Mouse (Mus musculus) heart, embryonic 10.5 days (tissue): ENCODE results near the gene Gimap9. TPM values are rescaled to one million over a fixed set of nuclear protein-coding genes. Genes with fewer than 3 reads are reported as not detected.
A peak's percentile ranks its signal among the peaks of the same experiment; 100 is the strongest.

ENCODE experiments used
- DNase-seq: peaks from one replicate; pipeline ENCODE4 v3.0.0-alpha.2; 2017; ENCODE audit warnings: low spot score
- H3K27ac ChIP-seq: fragments of 300-500 bp; sonication (generic); 2 replicates; pipeline ENCODE4 v1.5.1; 2016; ENCODE audit warnings: mild to moderate bottlenecking
- H3K27me3 ChIP-seq: fragments of 300-500 bp; sonication (generic); 2 replicates; pipeline ENCODE4 v1.6.1; 2016; ENCODE audit warnings: mild to moderate bottlenecking; ENCODE audit not compliant: poor library complexity, insufficient read depth, severe bottlenecking
- H3K36me3 ChIP-seq: fragments of 300-500 bp; sonication (generic); 2 replicates; pipeline ENCODE4 v1.6.1; 2016; ENCODE audit warnings: mild to moderate bottlenecking, moderate library complexity
- H3K4me1 ChIP-seq: fragments of 300-500 bp; sonication (generic); 2 replicates; pipeline ENCODE4 v1.6.1; 2016; ENCODE audit warnings: mild to moderate bottlenecking
- H3K4me3 ChIP-seq: fragments of 300-500 bp; sonication (generic); 2 replicates; pipeline ENCODE4 v1.5.1; 2016; ENCODE audit warnings: mild to moderate bottlenecking, moderate library complexity
- H3K9me3 ChIP-seq: fragments of 300-500 bp; sonication (generic); 2 replicates; pipeline ENCODE4 v1.6.1; 2016; ENCODE audit warnings: mild to moderate bottlenecking, moderate library complexity
- WGBS: fragments of 180-500 bp; shearing (Covaris S2); methylation state at CpG from one replicate; pipeline ENCODE4 v1.1.7; 2016; 5-methylcytosine and 5-hydroxymethylcytosine counted together
- polyA plus RNA-seq: library from polyadenylated mRNA; unstranded; fragments of >200 nt; fragmentation: Nextera tagmentation; extraction: Ambion mirVana; gene quantifications from 2 replicates; pipeline ENCODE4 v1.2.1, GENCODE M21; 2016

Gimap9 gene
- polyA plus RNA-seq, 1 experiment from 2014 or later: 8.7 TPM

DNA sequence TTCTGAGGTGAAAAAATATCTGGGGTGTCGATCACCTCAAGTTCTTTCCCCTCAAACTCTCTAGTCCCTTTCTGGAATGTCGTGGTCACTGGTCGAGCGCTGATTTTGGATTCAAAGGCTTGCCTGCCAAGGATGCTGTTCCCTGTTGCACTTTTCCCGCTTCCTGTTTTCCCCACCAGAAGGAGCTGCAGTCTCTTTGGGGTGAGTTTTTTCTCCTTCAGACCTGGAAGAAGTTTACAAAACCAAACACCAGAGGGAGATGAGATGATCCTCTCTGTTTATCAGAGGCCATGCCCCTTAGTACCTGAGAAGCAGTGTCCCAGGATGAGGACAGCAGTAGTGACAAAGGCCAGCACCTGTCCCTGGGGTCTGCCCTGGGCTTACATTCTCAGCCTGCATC, 26.7 kb downstream of the Gimap9 start:
- H3K36me3 ChIP-seq: no peaks in the 10 kb centered on the region
- no peak overlapping the region for H3K4me3 ChIP-seq
- peaks cover 4% of the 10 kb centered on the region; the same call in 1 of the 2 replicates for H3K4me1 ChIP-seq
- no peaks in the 10 kb centered on the region for H3K9me3 ChIP-seq
- DNase-seq: no peak
- no peak overlapping the region for H3K27ac ChIP-seq
- H3K27me3 ChIP-seq: no peaks in the 10 kb centered on the region
- 64% methylated on average over 5 of the region's 5 CpGs for WGBS

DNA sequence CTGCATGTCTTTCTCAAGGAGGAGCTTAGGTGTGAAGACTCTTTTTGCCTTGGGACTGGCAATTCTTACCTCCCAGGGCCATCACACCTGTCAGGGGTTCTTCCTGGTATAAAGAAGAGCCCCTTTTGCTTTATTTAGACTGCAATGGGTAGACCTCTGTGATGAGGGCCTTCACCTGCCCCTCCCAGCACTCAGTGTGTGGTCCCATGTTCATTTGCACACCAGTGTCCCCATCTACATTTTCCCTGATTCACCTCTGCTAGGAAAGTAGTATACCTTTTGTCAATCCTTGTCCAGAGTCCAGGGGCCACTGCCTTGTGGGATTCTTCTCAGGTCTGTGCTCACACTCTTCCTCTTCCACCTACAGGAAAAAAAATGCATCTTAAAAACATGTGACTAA, 28.2 kb downstream of the Gimap9 start:
- no peaks in the 10 kb centered on the region for H3K9me3 ChIP-seq
- peak overlapping the region; percentile 16; the same call in 1 of the 2 replicates for H3K27ac ChIP-seq
- DNase-seq: no peak
- no peaks in the 10 kb centered on the region for H3K27me3 ChIP-seq
- no peak overlapping the region for H3K4me3 ChIP-seq
- no peaks in the 10 kb centered on the region for H3K36me3 ChIP-seq
- peaks cover 4% of the 10 kb centered on the region; the same call in 1 of the 2 replicates for H3K4me1 ChIP-seq

DNA sequence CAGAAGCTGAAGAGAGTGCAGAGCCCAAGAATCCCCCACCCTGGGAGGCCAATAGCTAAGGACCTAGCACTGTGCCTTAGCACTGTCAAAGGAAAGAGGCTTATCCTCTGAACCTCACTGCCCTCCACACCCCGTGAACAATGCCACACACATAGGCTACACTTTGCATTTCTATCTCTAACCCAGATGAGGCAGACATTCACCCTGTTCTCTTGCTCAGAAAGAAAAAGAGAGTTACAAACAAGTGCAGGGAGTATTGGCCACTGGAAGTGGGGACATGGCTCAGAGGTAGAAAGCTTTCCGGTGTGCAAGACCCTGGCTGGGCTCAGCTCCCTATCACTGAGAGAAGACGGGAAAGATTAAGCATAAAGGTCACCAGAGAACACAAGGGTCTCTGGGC, 30.2 kb downstream of the Gimap9 start:
- DNase-seq: no peak
- H3K4me1 ChIP-seq: peaks cover 4% of the 10 kb centered on the region; the same call in 1 of the 2 replicates
- H3K27me3 ChIP-seq: no peaks in the 10 kb centered on the region
- H3K4me3 ChIP-seq: peak overlapping the region; percentile 30
- 40% methylated on average over 3 of the region's 3 CpGs for WGBS
- no peaks in the 10 kb centered on the region for H3K9me3 ChIP-seq
- H3K36me3 ChIP-seq: no peaks in the 10 kb centered on the region
- H3K27ac ChIP-seq: peak overlapping the region; percentile 53; the same call in 1 of the 2 replicates

DNA sequence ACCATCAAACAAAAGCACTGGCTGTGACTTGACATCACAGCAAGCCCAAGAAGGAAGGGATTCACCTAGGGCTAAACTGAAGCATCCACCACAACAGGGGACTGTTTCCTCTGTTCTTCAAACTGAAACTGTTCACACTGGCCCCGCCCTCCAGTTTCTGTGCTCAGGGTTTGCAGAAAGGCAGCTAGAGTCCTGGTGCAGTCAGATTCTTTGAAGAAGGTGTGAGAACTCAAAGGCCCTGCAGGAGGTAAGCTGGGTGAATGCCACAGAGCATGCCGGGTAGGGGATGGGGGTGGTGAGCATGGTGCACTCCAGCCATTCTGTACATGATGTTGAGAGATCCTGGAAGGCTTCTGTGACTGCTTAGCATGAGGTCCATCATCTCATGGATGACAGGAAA, 42.5 kb downstream of the Gimap9 start, which contains the start of the genes Gm28053 and Gimap7:
Gene Gm28053, plus strand, starts transcription at position 153 of the 400 bp plus-strand sequence.
Gene Gimap7, plus strand, starts transcription at position 167 of the 400 bp plus-strand sequence.
- 55% methylated on average over 2 of the region's 2 CpGs for WGBS
- no peaks in the 10 kb centered on the region for H3K27me3 ChIP-seq
- no peak within 1 kb of the TSS for H3K4me3 ChIP-seq
- no peaks in the 10 kb centered on the region for H3K36me3 ChIP-seq
- H3K9me3 ChIP-seq: no peaks in the 10 kb centered on the region
- H3K4me1 ChIP-seq: no peaks in the 10 kb centered on the region
- DNase-seq: no peak
- no peak within 1 kb of the TSS for H3K27ac ChIP-seq

DNA sequence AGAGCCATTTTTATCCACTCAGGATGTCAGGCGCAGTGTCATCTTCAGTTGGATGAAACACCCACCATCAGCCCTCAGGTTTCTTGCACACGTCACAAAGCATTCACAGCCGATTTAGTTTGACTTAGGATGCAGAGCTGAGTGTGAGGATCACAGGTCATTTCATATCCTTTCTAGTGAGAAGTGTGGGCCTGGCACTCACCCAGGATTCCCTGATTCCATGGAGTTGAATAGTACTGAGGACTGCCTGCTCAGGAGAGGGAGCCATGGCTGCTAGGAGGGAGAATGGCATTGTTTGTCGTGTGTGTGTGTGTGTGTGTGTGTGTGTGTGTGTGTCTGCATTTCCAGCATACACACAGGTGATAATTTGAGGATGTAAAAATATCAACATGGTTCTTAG, 44.4 kb downstream of the Gimap9 start:
- Histone ChIP-seq H3K4me3 (no peak overlapping the region), H3K36me3 (no peaks in the 10 kb centered on the region), H3K27ac (no peak overlapping the region), H3K9me3 (no peaks in the 10 kb centered on the region), H3K4me1 (peaks cover 2% of the 10 kb centered on the region; the same call in 1 of the 2 replicates), H3K27me3 (no peaks in the 10 kb centered on the region)
- WGBS: 84% methylated on average over 4 of the region's 4 CpGs
- no peak for DNase-seq

DNA sequence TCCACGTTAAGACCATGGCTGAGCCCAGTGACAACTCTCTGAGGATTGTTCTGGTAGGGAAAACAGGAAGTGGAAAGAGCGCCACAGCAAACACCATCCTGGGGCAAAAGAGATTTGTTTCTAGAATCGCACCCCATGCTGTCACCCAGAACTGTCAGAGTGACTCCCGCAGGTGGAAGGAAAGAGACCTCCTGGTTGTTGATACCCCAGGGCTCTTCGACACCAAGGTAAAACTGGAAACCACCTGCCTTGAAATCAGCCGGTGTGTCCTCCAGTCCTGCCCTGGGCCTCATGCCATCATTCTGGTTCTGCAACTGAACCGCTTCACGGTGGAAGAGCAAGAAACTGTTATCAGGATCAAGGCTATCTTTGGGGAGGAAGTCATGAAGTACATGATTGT, 47.5 kb downstream of the Gimap9 start:
- 73% methylated on average over 8 of the region's 8 CpGs for WGBS
- no peak overlapping the region for H3K4me3 ChIP-seq
- DNase-seq: no peak
- H3K9me3 ChIP-seq: no peaks in the 10 kb centered on the region
- no peaks in the 10 kb centered on the region for H3K36me3 ChIP-seq
- H3K4me1 ChIP-seq: peaks cover 9% of the 10 kb centered on the region
- H3K27ac ChIP-seq: no peak overlapping the region
- no peaks in the 10 kb centered on the region for H3K27me3 ChIP-seq

DNA sequence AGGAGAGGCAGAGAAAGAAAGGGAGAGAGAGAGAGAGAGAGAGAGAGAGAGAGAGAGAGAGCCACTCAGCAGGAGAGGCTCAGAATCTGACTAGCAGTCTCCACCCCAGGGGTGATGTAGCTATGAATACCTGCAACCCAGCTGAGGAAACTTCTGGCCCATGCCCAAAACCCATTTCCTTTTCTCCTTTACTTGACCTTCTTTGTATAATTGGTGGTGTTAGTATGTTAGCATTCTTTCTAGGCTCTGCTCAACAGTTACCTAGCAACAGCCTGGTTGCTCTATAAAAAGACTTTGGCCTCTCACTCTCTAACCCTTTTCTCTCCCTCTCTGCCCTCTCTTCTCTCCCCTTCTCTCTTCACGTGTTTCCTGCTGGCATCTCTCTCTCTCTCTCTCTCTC, 49.5 kb downstream of the Gimap9 start:
- WGBS: 0% methylated on average over 1 of the region's 1 CpGs
- no peak for DNase-seq
- Histone ChIP-seq H3K4me3 (no peak overlapping the region), H3K4me1 (peaks cover 9% of the 10 kb centered on the region), H3K27ac (no peak overlapping the region; the same call in 1 of the 2 replicates), H3K27me3 (no peaks in the 10 kb centered on the region), H3K36me3 (no peaks in the 10 kb centered on the region), H3K9me3 (no peaks in the 10 kb centered on the region)

DNA sequence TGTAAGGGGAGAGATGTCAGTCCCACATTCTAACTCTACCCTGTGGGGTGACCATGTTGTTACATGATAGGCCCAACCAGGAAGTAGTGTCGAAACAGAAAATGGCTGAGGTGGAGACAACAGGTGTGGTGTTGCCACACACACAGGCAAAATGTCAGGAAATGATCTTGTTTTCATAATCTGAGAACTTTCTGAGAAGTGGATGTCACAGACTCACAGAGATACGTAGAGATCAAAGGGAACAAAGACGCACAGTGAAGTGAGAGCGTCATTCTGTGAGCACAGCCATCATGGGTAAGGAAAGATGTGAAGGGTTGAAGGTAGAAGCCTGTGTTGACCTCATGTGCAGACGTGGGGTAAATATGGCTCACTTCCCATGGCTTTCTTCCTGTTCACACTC, 51.8 kb downstream of the Gimap9 start:
- Histone ChIP-seq H3K4me1 (peaks cover 9% of the 10 kb centered on the region), H3K4me3 (no peak overlapping the region), H3K36me3 (no peaks in the 10 kb centered on the region), H3K27me3 (no peaks in the 10 kb centered on the region), H3K27ac (no peak overlapping the region), H3K9me3 (no peaks in the 10 kb centered on the region)
- DNase-seq: no peak
- WGBS: 87% methylated on average over 5 of the region's 5 CpGs

Other genes starting within 250 kb of the Gimap9 start
- gene Zfp467, start 230.3 kb upstream of the Gimap9 start, polyA plus RNA-seq: 13.4 and 13.9 TPM in 2 replicates
- 0.15 and 0.64 TPM in 2 replicates for gene Sspo, start 227.9 kb upstream of the Gimap9 start, polyA plus RNA-seq
- gene Atp6v0e2, start 138.5 kb upstream of the Gimap9 start, polyA plus RNA-seq: 21.1 and 26.6 TPM in 2 replicates
- gene Lrrc61, start 121.3 kb upstream of the Gimap9 start, polyA plus RNA-seq: 9.5 and 12.9 TPM in 2 replicates
- gene Rarres2, start 103.3 kb upstream of the Gimap9 start, polyA plus RNA-seq: 10.5 and 18.2 TPM in 2 replicates
- not detected in 2 replicates for gene Gm45021, start 86.5 kb upstream of the Gimap9 start, polyA plus RNA-seq
- 31.9 and 33.2 TPM in 2 replicates for gene Repin1, start 82.2 kb upstream of the Gimap9 start, polyA plus RNA-seq
- 0.49 TPM in 1 of 2 replicates, not detected in the other for gene Gm44965, start 82.2 kb upstream of the Gimap9 start, polyA plus RNA-seq
- 7.7 and 8.9 TPM in 2 replicates for gene Zfp775, start 74.1 kb upstream of the Gimap9 start, polyA plus RNA-seq
- gene AI854703, start 49.4 kb upstream of the Gimap9 start, polyA plus RNA-seq: 0.90 and 1.6 TPM in 2 replicates
- 0.70 and 0.87 TPM in 2 replicates for gene Gimap8, start 28.9 kb upstream of the Gimap9 start, polyA plus RNA-seq
- gene Gimap4, start 8.4 kb downstream of the Gimap9 start, polyA plus RNA-seq: 6.4 and 10.6 TPM in 2 replicates
- gene Gimap6, start 32.1 kb downstream of the Gimap9 start, polyA plus RNA-seq: 21.3 and 26.0 TPM in 2 replicates
- 1.9 and 2.5 TPM in 2 replicates for gene Gm28053, start 42.5 kb downstream of the Gimap9 start, polyA plus RNA-seq
- gene Gimap7, start 42.5 kb downstream of the Gimap9 start, polyA plus RNA-seq: not detected in 2 replicates
- 14.6 and 19.0 TPM in 2 replicates for gene Gimap1, start 62.9 kb downstream of the Gimap9 start, polyA plus RNA-seq
- gene Gimap5, start 70.1 kb downstream of the Gimap9 start, polyA plus RNA-seq: 2.7 and 4.0 TPM in 2 replicates
- gene Gimap3, start 94.7 kb downstream of the Gimap9 start, polyA plus RNA-seq: 0.11 TPM in 1 of 2 replicates, not detected in the other
- 65.3 and 84.3 TPM in 2 replicates for gene Tmem176a, start 164.8 kb downstream of the Gimap9 start, polyA plus RNA-seq
- 150 and 178 TPM in 2 replicates for gene Tmem176b, start 165.4 kb downstream of the Gimap9 start, polyA plus RNA-seq
- gene Aoc1, start 196.8 kb downstream of the Gimap9 start, polyA plus RNA-seq: not detected in 2 replicates